Mouse (Mus musculus) 3134 (cell line): ENCODE data around the gene D930020B18Rik.

Experiments
- DNase-seq: peaks from one replicate; pipeline ENCODE4 v3.0.0-alpha.2; 2011; ENCODE audit warnings: low spot score; ENCODE audit not compliant: insufficient read length; ENCODE audit errors: extremely low read depth

D930020B18Rik gene

DNA sequence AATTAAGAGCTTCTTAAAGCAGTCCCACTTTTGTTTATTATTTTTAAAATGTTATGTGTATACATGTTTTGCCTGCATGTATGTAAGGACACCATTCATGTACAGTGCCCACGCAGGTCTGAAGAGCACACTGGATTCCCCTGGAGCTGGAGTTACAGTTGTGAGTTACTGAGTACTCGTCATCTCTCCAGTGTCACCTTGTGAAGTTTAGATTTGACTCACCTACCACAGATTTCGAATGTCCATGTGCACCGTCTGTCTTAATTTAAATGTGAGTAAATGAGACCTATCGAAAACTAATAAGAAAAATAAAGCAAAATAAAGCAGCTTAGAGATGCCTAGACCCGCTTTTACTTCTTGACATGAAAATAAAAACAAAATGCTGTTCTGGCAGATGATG lies 5.1 kb upstream of the D930020B18Rik start:
- DNase-seq: no peak

DNA sequence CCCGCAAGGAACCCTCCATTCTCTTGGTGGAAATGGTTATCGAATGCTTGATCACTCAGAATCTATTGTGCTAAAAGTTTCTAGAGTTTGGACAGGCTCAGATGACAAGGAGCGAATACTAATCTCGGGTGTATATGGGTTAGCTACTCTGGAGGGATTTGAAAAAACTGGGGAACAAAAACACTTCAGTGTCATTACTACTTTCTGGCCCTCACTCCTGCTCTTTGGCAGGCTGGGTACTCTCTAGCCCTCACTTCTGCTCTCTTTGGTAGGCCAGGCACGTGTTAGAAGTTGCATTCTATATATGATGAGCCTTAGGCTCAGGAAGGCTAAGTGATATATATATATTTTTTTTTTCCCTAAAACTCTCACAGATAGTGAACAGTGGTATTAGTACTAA lies 1.8 kb upstream of the D930020B18Rik start:
- no peak for DNase-seq

DNA sequence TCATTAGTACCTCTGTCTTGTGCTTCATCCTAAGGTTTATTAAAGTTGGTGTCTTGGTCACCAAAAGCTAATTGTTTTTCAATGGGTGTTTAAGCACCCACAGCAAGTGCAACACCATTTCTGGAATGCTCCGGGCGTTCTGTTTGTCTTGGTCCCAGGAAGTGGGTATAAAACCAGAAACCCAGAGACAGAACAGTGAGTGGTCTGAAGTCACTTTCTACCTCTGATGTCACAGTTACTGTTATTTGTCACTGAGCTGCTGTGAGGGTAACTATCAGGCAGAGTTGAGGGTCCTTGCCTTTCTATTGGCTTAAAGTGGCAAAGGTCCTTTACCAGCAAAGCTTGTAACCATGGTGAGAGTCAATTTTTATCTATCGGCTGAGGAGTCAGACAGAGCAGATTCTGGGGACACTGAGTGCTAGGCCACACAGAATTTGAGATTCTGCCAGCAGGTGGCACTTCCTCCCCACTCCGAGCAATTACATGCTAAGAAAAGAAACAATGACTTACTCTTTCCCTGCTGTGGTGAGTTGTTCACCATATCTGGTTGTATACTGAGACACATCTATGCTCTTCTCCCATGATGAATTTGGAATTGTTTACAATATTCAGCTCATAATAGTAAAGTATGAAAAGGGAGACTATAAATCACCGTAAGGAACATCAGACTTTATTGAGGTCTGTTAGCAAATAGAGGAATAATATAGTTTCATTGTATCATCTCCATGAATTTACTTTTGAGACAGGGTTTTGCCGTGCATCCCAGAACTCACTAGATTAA lies 1.0 kb upstream of the D930020B18Rik start:
- no peak for DNase-seq

DNA sequence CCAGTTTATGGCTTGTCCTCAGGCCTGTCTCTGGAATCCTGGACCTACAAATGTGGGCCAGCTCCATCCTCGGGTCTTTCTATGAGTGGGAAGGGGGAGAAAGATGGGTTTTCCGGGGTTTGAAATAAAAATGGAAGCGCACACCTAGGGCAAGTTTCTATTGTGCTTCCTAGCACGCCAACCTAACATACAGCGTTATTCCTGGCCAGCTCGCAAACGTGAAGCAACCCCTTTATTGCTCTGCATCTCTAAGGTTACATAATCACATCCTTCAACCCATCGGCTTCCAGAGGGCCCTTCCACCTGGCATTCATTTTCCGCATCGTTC lies 480 bp upstream of the D930020B18Rik start:
- no peak for DNase-seq

DNA sequence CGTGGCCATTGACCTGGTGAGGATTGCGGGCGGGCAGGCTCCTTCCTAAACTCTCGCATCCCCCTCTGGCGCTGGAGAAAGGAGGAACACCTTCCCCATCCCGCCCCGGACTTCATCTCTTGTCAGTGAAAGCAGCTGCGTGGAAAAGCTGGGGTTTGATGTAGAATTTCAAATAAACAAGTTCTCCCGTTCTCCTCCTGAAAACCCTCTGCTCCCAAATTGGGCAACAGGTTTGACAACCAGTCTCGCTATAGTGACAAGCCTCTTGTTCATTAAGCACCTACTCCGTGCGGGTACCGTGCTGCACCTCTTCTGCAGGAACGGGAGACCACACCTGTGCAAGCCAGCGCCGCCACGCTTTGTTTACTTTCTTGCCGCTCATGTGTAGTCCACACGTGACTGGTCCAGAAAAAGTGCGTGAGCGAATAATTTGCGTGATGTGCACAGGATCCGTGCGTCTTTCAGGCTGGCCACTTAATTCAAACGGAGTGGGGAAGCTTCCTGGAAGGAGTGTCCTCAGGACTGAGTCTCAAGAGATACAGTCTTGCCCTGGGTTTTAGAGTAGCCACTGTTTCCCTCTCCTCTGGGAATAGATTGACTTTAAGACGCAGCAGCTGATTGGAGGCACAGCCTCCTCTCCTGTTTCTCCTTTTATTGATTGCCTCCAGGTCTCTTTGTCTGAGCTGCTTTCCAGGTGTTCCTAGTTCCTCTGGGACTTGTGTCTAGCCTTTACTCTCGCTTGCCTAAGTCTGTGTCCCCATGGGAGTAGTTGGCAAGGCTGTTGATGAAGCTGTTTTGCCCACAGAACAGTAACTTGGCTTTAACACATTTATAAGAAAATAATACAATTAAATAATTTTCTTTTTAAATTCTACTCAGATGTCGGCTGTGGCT lies 913 bp downstream of the D930020B18Rik start:
- DNase-seq: no peak

DNA sequence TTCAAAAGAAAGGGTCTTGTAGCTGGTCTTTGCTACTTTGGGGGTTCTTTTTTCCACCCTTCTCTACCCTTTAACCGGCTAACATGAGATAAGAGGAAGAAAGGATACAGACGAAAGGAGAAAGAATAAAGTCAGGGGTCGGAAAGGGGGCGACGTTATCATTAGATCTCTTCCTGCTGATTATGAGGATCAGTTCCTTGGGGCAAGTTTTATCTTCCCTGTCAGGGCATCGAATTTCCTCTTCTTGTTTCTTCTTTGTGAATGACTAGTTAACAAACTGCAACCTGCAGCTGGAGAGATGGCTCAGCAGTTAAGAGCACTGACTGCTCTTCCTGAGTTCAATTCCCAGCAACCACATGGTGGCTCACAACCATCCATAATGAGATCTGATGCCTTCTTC lies 4.9 kb downstream of the D930020B18Rik start:
- no peak for DNase-seq

DNA sequence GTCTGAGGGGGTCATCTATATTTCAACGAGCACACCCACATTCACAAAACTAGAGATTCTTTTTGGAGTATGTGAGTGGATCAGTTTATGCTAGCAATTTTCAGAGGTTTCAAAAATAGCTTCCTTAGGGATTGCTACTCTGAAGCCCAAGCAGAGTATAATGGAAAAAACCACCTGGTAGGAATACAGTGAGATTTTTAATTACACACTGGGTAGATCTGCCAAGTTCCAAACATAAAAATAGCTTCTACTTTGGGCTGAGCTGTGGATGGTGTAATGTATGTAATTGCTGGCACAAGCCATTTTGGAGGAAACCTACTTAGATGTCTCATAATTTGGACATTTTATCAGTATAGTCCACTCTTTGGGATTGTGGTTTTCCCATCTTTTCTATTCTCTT lies 11.7 kb downstream of the D930020B18Rik start:
- no peak for DNase-seq

DNA sequence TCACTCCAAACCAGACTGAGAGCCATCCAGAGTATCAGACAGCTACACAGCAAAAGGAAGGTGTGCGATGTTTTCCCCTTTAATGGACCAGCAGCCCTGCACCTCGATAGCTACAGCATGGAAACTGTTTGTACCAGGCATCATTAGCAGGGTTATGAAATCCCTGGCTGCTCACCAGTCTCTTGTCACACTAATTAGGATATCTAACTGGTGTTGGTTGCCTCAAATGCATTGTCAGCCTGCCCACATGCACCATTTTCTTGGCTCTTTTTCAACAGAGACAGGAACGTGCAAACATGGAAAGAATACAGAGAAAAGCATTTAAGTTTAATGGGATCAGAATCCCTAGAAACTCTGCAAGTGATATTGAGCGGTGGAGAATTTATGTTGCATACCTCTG lies 14.5 kb downstream of the D930020B18Rik start:
- DNase-seq: no peak

DNA sequence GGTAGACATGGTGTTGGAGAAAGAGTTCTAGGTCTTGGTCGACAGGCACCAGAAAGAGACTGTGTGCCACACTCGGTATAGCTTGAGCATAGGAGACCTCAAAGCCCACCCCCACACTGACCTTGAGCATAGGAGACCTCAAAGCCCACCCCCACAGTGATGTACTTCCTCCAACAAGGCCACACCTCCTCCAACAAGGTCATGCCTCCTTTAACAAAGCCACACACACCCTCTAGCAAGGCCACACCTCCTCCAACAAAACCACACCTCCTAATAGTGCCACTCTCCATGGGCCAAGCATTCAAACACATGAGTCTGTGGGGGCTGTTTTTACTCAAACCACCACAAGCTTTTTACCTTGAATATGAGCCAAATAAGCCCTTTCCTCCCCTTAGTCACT lies 21.3 kb downstream of the D930020B18Rik start:
- DNase-seq: no peak

DNA sequence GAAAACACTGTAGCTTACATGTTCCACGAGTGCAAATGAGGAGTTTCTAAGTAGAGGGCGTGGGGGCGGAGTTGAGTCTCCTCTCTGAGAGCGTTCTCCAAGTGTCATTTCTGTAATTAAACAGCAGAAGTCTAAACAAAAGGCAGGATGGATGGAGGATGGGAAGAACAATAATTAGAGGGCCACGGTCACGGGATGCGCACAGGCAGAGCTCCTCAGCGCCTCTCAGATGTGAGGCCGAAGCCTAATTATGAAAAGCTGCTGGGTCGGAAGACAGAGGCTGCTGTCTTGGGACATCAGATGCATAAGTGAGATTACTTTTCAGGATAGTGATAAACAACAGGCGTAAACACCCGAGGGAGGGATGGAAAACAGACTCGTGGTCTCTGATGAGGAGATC lies 22.2 kb downstream of the D930020B18Rik start:
- no peak for DNase-seq

DNA sequence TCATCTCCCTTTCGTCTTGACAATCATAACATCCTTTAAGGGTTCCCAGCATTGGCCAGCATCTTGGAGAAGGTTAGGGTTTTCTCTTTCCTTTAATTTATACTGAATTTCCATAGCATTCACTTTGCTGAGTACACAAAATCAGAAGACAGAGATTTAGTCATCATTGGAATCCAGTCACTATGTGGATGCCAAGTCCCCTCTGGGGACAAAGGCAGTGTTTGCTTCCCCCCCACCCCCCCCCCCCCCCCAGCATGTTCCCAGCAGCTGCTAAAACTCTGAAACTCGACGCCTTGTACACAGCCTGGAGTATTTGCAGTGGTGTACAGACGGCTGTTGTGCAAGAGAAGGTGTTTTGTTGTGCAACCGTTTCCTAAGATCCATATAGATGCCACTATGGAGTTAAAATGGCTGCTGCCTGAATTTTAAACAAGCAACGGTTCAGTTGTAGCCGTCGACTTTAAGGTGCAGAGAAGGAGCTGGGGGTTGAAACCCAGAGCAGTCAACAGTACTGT lies 24.3 kb downstream of the D930020B18Rik start:
- DNase-seq: no peak

DNA sequence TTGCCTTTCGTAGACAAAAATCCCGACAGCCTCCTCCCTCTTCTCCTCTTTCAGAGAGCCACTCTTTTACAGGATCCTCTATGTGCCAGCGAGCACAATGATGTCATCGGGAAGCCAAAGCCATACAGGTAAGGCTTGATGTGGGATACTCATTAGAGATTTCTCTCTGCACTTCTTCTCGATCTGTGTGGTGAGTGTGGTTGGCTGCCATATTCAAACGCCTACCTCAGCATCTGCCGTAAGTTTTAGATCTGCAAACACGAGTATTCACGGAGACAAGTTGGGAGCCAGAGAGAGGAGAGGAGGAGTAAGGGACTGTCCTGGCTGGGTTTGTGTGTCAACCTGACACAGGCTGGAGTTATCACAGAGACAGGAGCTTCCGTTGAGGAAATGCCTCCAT lies 27.7 kb downstream of the D930020B18Rik start:
- DNase-seq: no peak

DNA sequence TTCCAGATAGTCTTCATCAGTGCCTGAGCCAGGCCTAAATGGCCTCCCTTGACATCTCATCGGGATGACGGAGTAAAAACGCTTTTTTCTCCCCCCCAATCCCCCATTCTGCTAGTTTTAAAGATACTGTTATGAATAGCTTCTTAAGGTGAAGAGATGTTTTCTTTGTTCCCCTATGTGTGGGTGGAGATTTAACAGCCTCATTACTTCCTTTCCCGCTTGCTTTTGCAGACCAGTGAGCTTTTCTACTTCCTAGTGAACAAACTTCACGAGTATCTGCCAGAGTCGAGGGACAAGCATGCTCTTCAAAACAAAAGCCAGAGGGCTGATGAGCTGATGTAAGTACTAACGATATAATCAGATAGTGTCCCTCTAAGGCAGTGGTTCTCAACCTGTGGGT lies 35.6 kb downstream of the D930020B18Rik start:
- DNase-seq: no peak

DNA sequence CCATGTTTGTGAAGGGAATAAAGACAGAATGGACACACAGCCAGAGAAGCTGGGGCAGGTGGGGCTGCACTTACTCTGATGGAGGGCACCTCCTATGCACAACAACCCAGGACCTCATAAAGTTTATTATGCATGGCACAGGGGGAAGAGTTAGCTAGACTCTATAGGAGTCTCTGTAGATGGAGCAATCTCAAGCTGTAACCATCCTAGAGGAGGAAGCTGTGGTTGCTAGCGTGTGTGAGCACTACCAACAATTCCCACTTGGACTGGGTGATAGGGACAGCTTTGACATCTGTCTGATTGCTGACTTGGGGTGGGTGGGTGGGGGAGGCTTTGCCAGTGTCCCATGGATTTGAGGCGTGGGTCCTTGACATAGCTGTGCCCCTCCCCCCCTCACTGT lies 39.5 kb downstream of the D930020B18Rik start:
- no peak for DNase-seq

DNA sequence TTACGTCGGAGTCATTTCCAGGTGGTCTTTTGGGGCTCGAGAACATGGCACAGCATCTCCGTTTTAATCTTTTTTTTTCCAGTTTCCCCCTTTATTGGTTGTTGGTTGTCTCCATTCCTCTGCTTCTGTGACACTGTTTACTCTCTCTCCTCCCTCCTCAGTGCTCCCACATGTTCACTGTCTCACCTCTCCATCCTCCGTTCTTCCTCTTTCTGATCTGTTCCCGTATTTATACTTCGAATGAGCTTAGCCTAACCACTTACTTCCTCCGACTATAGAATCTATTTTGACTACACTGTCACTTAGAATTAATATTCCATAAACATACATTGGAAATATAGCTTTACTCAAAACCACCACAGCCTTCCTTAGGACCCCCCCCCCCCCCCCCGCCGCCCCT lies 41.2 kb downstream of the D930020B18Rik start:
- DNase-seq: no peak

DNA sequence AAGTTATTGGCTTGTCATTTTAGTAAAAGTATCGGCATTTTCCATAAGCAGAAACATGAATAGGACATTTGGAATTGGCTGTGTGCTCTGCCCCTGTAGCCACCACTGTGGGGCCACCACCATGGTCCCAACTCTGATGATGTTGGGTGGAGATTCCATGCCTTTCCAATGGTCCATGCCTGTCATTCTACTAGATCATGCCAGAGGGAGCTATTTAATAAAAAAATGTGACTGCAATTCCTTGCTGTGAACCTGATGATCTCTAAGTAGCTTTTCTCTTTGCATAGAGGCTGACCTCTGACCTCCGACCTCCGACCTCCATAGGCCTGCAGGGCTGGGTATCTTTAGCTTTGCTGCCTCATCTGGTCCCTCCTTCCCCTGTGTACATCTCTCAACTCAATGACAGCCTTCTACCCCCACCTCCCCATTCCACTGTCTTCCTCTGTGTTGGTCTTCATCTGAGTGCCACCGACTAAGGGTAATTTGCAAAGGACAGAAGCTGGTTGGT lies 44.8 kb downstream of the D930020B18Rik start:
- DNase-seq: no peak

DNA sequence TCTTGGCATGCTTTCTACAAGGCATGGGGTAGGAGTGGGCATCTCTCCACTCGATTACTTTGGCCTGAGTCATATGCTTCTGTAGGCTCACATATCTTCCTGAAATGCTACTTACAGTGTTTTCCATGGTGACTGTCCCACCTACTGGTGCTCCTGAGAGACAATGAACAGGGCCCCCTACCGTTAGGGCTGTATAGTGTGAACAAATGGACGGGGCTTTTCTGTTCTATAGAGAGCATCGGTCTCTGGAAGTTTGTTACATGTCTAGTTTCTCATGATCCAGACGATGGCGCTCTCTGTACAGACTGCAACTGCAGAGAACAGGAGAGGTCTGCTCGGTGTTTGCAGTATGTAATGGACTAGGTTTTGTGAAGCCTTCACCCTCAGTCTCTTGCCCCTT lies 46.1 kb downstream of the D930020B18Rik start:
- DNase-seq: no peak

DNA sequence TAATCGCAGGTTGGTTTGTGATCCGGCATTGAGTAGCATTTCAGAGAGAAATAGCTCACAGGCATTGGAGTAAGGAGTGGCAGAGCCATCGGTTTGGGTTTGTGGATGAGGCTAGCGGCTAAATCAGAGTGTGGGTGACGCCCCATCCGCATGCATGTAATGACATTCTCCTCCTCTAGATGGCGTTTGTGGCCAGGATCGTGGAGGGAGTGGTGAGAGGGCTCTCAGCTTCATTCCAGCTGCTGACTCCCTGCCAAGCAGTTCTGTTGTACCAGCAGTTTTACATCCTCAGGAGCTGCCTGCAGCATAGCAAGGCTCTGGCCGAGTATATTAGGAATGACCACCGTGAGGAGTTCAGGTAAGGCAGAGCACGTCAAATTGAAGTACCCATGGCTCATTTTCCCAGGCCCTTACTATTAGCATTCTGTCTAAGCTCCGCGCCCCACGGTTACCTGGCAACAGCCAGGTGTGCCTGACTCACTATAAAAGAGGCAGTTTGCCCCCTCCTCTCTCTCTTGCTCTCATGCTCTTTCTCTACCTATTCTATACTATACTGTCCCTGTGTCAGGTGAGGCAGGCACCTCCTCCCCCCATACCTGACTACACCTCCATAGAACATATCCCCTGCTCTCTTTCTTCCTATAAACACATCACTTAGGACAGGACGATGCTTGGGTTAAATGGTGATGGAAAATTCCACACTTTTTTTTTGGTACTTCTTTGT lies 48.4 kb downstream of the D930020B18Rik start:
- DNase-seq: no peak

DNA sequence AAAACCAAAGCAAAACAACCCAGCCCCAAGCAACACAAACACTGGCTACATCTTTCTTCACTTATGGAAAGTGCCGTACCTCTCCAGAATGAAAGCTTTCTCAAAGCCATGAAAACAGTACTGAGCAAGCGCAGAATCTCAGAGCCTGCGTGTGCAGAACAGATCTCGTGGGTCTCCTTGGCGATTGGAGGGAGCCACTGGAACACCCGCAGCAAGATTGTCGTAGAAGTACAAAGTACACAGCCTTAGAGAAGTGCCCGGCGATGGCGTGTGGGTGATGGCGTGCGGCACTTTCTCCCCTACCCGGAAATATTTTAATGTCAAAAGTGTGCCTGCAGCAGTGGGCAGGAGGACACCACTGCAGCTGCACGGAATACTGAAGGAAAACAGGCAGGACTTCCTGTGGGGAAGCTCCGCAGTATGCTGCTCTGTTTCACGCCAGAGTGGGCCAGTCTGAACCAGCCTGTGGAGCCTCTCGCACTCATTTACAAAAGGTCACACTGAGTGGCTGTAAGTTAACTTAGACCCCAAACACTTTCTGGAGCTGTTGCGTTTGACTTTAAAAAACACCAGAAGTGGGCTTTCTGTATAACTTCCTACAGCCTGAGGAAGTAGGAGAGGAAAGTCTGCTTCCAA lies 51.7 kb downstream of the D930020B18Rik start:
- DNase-seq: no peak

DNA sequence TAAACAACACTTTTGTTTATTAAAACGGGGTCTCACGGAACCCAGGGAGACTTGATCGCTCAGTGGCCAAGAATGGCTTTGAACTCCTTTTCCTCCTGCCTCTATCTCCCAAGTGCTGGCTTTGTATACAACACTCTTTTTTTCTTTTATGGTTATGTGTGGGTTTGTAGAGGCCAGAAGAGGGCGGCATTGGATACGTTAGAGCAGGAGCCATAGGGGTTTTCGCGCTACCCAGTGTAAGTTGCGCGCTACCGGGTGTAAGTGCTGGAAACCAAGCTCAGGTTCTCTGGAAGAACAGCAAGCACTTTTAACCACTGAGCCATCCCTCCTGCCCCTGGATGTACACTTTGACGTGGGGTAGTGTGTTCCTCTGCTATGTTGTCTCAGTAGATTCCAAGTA lies 53.2 kb downstream of the D930020B18Rik start:
- no peak for DNase-seq
